Mouse (Mus musculus) kidney, postnatal 4 days (tissue): ENCODE data around the gene Wwc1.
"Not testable (repeated sequence)": the region's sequence is repeated elsewhere in the genome, so short reads cannot be mapped to it uniquely, and the experiment has no call there.

Experiments used
- DNase-seq, 2 experiments: peaks; one replicate each; pipeline ENCODE4 v3.0.0; 2021; ENCODE audit warnings: mixed read lengths in 2 of 2

The Wwc1 gene

DNA sequence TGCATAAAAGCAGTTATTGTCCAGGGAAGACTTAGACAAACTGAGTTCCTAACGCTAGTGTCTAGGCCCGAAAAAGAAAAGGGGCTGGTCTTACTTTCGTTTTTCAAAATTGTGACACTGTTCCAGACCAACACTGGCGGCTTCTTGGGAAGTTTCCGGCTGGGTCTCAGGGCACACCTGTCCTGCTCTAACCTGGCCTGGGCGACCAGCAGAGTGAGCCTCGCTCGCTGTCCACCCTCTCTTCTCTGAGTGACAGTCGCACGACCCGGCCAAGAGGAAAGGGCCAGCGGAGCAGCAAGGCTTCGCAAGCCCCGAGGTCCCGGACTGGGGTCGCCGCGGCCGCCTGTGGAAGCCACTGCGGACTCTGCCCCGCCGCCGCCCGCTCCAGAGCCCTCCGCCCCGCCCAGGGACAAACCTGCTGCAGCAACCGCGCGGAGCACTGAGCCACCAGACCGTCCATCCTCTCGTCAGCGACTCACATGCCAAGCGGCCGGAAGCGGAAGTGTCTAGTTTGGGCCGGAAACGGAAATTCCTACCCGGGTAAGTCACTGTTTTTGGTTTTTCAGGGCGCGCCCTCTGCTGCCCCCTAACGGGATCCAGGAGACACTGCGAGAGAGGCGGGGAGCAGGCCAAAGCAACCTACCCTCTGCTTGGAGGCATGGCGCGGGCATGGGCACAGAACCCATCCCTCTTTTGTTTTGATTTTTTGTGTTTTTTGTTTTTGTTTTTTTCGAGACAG is 146.1 kb downstream of the Wwc1 start, which contains the start of gene Rars:
Gene Rars, minus strand, starts transcription at position 485 of the 739 bp plus-strand sequence.
- peak; percentile 93 to 95 for DNase-seq

DNA sequence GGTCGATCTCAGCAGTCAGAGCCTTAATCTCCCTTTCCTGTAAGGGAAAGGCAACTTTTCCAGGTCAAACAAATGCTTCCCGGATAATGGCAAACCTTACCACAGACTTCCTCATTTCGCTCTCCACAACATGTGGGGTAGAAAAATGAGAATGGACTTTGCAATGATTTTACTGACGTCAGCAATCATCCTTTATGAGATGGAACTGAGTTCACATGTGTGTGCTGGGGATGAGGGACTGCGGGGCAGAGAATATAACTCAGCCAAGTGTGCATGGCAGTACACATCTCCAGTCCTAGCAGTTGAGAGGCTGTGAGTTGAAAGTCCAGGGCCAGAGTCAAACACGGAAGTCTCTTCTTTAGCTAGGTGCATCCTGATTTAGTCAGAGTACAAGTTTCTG is 147.1 kb downstream of the Wwc1 start:
- DNase-seq, result no peak

- DNase-seq, result no peak
Observed at GRCm38 (mm10) chr11:35832139-35832538, 148.2 kb downstream of the Wwc1 start.

DNA sequence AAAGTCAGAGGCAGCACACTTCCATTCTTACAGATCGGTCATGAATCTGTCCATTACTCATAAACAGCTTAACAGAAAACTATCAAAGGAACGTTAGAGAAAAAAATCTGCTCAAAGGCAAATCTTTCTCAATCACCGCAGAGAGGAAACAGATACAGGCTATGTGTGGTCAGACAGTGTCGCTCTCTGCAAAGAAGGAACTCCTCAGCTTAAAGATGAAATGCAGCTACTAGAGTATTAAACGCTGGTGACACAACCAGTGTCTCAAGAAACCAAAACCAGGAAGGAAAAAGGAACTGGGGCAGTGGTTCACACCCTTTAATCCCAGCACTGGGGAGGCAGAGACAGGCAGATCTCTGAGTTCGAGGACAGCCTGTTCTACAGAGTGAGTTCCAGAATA is 152.6 kb downstream of the Wwc1 start:
- no peak for DNase-seq

DNA sequence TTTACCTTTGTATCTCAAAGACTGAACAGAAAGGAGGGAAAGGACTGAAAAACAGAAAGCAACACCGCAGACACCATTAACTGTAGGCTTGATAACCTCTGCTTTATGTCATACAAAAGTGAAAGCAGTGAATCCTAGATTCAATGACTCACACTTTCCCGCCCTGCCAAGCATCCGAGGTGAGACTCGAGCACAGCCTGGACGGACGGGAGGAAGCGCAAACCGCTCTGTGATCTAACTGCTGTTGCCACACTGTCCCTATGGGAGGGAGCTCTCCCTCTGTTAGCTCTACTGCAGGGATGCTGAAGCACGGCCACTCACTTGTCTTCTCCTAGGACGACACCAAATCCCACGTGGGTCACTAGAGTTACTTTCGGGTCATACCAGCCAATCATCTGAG is 164.0 kb downstream of the Wwc1 start:
- no peak for DNase-seq

DNA sequence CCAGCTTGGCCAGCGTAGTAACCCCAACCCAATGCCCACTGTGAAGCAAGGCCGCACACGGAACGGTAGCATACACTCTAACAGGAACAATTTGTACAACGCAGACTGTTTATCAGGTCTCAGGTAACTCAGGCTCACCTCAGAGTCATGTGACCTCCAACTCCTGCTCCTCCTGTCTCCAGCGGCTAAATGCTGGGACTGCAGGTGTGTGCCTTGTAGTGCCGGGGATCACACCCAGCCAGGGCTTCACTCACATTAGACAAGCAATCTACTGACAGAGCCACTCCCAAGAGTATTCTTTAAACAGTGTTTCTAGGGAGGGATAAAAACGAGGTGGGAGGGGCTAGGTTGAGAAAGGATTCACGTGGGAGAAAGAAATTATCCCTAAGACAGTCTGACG is 168.9 kb downstream of the Wwc1 start:
- no peak for DNase-seq

DNA sequence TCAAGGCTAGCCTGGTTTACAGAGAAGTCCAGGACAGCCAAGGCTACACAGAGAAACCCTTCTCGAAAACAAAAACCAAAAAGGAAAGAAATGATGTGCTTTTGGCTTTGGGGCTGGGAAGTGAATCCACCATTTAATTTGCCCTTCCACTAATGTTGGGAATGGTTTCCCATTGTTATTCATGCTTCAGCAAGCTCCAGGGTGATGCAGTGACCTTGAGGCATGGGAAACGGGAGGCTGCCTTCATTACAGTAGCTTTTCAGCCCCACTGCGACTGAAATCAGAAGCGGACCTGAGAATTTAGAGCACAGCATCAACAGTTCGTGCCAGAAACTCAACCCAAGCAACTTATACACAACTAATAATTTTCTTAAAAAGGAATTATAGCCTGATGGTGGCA is 179.0 kb downstream of the Wwc1 start:
- no peak for DNase-seq

- peak; percentile 88 to 90 for DNase-seq
Observed at GRCm38 (mm10) chr11:35798874-35799273, 181.5 kb downstream of the Wwc1 start, which contains the start of gene Fbll1. Fbll1 (minus strand) TSS chr11:35798884.

- peak in 1 of 2 experiments; percentile 6 for DNase-seq
Observed at GRCm38 (mm10) chr11:35798495-35798820, 181.9 kb downstream of the Wwc1 start.

GRCm38 (mm10) chr11:35797751-35798494 is 182.4 kb downstream of the Wwc1 start:
- DNase-seq, result peak; percentile 8 to 16

DNA sequence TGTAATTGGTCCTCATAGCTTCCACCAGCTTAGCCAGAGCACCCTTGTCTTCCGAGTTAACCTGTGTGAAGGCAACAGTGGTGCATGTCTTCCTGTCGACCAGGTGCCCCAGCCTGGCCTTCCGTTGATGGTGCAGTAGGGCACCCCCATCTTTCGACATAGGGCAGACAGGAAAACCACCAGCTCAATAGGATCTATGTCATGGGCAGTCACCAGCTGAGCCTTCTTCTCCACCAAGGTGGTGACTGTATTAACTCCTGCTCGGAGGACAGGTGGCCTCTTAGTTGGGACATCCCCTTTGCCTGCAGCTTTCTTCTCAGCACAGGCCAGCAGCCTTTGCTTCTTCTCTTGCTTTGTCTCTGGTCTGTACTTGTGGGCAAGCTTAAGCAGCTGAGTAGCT is 187.5 kb downstream of the Wwc1 start:
- not testable (repeated sequence) for DNase-seq

- DNase-seq, result no peak
Observed at GRCm38 (mm10) chr11:35788443-35788842, 191.9 kb downstream of the Wwc1 start.
